Mouse (Mus musculus) gastrocnemius, adult 8-10 months (tissue): Measurements from ENCODE around the gene Slc38a2. TPM values are rescaled to one million over a fixed set of nuclear protein-coding genes. Genes with fewer than 3 reads are reported as not detected.

Source experiments
- DNase-seq, 2 experiments: peaks; one replicate each; pipeline ENCODE4 v3.0.0; 2022; ENCODE audit warnings: low spot score in 2 of 2
- total RNA-seq, 4 experiments: library from RNA; stranded (reverse); gene quantifications; 2 replicates each; pipeline ENCODE4 v1.2.4; 2022

Gene Slc38a2
- 100 to 1,000 TPM in 1 of 4 experiments, 10 to 100 TPM in 3; 60.8 to 209 (median 73.5) TPM for total RNA-seq

- DNase-seq, result peak; percentile 86 to 89
Measured at GRCm38 (mm10) chr15:96699521-96700511, at the start of gene Slc38a2. Gene Slc38a2, minus strand, starts transcription at chr15:96699730.

GRCm38 (mm10) chr15:96749101-96749500 is 49.6 kb upstream of the Slc38a2 start:
- no peak for DNase-seq

- DNase-seq, result no peak
Measured at GRCm38 (mm10) chr15:96747551-96747950, 48.0 kb upstream of the Slc38a2 start.

- DNase-seq, result no peak
Measured at GRCm38 (mm10) chr15:96746986-96747385, 47.5 kb upstream of the Slc38a2 start.

- no peak for DNase-seq
Measured at GRCm38 (mm10) chr15:96745299-96745698, 45.8 kb upstream of the Slc38a2 start.

GRCm38 (mm10) chr15:96744882-96745296 is 45.4 kb upstream of the Slc38a2 start:
- DNase-seq, result no peak

GRCm38 (mm10) chr15:96744153-96744881 is 44.8 kb upstream of the Slc38a2 start:
- no peak for DNase-seq

GRCm38 (mm10) chr15:96743257-96743656 is 43.7 kb upstream of the Slc38a2 start:
- DNase-seq, result no peak

GRCm38 (mm10) chr15:96742591-96743241 is 43.2 kb upstream of the Slc38a2 start:
- no peak for DNase-seq

- DNase-seq, result no peak
Measured at GRCm38 (mm10) chr15:96740865-96741561, 41.5 kb upstream of the Slc38a2 start.

- DNase-seq, result no peak
Measured at GRCm38 (mm10) chr15:96740091-96740490, 40.6 kb upstream of the Slc38a2 start.

- no peak for DNase-seq
Measured at GRCm38 (mm10) chr15:96736663-96737385, 37.3 kb upstream of the Slc38a2 start.

- DNase-seq, result no peak
Measured at GRCm38 (mm10) chr15:96735562-96736160, 36.1 kb upstream of the Slc38a2 start.

GRCm38 (mm10) chr15:96734423-96734822 is 34.9 kb upstream of the Slc38a2 start:
- no peak for DNase-seq

- DNase-seq, result no peak
Measured at GRCm38 (mm10) chr15:96730416-96730815, 30.9 kb upstream of the Slc38a2 start.

- DNase-seq, result peak; percentile 61 to 73
Measured at GRCm38 (mm10) chr15:96729785-96730184, 30.3 kb upstream of the Slc38a2 start.

GRCm38 (mm10) chr15:96728993-96729392 is 29.5 kb upstream of the Slc38a2 start:
- DNase-seq, result no peak

GRCm38 (mm10) chr15:96728346-96728745 is 28.8 kb upstream of the Slc38a2 start:
- no peak for DNase-seq

GRCm38 (mm10) chr15:96724506-96724905 is 25.0 kb upstream of the Slc38a2 start:
- no peak for DNase-seq

GRCm38 (mm10) chr15:96722228-96722627 is 22.7 kb upstream of the Slc38a2 start:
- DNase-seq, result no peak
